Mouse (Mus musculus): ENCODE measurements around the gene Pianp.
A peak's percentile ranks its signal among the peaks of the same experiment; 100 is the strongest.
"Not testable (repeated sequence)": the region's sequence is repeated elsewhere in the genome, so short reads cannot be mapped to it uniquely, and the experiment has no call there.

Gene Pianp

DNA sequence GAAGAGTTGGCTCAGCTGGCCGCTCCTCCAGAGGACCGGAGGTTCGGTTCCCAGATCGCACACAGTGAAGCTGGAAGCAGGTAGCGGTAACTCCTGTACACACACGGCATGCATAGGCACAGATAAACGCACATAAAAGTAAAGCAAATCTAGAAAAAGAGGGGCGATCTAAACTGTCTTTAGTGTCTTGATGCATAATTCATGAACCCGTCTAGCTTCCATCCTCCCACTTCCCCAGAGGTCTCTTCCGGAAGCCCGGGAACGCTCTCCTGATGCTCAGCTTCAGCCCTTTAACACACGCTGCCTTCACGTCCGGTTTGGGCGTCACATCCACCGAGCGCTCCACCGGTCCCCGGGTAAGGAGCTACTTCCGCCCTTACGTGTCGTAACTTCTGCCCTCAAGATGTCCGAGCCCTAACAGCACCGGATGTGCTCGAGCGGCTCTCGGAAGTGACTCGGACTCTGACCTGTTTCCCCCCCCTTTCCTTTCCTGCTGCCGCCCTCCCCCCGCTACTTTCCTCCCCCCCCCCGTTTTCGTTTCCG lies 12.2 kb downstream of the Pianp start:
- DNase-seq = peak; percentile 99

DNA sequence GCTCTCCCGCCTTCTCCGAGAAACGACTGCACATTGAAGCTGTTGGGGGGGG lies 12.5 kb downstream of the Pianp start, which contains the start of gene Zfp384:
Gene Zfp384, plus strand, starts transcription at position 17 of the 52 bp plus-strand sequence.
- no peak for DNase-seq

DNA sequence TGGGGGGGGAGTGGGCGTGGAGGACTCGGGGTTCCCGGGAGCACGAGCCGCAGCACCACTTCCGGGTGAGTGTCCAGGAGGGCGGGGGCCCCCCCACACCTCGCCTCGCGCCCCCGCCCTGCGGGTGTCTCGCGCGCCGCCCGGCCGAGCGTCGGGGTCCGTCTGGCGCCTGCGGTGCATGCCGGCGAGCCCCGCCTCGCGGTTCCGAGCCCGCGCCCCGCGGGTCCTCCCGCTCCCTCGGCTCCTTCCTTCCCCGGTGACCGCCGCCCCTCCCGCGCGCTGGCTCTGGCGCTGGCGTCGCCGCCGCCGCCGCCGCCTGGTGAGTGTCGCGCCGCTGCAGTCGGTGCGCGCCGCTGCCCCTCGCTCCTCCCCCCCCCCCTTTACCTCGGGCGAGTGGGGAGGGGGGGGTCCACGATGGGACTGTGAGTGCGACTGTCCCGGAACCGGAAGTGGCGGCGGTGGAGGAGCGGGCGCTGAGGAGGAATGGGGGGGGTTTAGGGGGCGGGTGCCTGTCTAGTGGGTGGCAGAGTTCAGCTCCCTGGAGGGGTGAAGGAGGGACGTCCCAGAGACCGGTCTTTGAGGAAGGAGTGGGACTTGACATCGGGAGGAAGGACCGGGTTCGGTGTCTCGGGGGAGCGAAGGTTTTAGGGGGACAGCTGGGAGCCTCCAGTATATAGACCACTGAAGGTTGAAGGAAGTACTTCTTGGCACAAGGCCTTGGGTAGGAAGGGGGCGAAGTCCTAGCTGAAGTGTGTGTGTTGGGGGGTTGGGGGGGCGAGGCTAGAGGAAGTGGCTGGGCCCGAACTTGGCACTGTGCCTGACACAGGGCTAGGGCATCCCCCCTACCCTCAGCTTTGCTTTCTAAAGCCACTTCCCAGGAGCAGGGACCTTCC lies 12.9 kb downstream of the Pianp start:
- peak; percentile 81 for DNase-seq

DNA sequence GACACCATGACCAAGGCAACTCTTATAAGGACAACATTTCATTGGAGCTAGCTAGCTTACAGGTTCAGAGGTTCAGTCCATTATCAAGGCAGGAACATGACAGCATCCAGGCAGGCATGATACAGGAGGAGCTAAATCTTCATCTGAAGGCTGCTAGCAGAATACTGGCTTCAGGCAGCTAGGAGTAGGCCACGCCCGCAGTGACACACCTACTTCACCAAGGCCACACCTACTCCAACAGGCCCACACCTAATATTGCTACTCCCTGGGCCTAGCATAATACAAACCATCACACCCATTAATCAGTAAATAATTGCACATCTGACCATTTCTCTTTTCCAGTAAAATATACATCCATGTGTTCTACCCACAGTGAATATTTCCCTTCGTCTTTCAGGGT lies 21.2 kb downstream of the Pianp start:
- no peak for DNase-seq

DNA sequence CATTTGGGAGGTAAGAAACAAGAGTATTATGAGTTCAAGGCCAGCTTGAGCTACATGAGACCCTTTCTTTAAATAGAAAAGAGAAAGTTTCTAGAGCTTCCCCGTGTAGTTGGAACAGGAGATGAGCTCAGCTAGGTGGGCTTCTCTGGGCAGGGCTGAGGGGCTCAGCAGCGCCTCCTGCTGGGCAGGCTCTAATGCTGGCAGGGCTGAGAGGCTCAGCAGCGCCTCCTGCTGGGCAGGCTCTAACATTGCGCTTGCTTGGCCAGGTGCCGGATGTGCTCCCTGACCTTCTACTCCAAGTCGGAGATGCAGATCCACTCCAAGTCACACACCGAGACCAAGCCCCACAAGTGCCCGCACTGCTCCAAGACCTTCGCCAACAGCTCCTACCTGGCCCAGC lies 34.0 kb downstream of the Pianp start:
- DNase-seq = not testable (repeated sequence)

DNA sequence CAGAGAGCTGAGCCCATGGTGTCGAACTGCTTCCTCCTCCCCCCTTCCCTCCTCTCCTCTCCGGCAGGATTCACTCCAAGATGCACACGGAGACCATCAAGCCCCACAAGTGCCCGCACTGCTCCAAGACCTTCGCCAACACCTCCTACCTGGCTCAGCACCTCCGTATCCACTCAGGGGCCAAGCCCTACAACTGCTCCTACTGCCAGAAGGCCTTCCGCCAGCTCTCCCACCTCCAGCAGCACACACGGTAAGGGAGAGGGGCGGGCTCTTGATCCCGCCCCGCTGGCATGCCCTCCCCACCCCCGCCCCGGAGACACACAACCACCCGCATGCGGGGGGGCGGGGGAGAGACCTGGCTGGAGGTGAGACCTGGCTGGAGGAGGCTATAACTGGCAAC lies 35.1 kb downstream of the Pianp start:
- DNase-seq = no peak

DNA sequence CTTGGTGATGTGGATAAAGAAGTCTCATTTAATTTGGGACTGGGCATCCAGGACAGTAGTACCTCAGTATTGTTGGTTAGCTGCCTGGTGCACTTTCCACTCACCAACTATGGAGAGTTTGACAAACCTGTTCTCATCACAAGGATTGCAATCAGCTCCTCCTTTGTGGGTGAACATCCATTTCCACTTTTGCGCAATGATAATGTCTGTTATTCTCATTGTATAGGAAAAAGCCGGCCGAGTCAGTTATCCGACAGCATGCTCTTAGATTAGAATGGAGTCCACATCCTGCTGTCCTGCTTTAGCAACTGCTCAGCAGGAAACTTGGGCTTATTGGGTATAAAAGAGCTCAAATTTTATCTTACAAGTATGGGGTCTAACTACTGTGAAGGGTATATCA lies 42.2 kb downstream of the Pianp start:
- peak; percentile 60 for DNase-seq

DNA sequence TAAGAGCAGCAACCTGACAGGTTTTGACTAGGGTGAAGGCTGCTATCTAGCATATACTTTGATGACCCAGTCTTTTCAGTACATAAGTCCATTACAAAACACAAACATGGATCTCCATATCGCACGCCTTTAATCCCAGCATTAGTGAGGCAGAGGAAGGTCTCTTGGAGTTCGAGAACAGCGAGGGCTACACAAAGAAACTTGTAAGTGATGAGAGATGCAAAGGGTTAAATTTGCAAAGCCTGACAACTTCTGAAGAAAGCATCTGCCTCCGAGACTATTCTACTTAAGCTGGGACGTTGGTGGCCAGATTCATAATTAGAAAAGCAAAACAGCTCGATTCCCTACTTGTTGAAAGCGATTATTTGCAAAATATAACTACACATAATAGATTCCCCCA lies 42.6 kb downstream of the Pianp start:
- no peak for DNase-seq

DNA sequence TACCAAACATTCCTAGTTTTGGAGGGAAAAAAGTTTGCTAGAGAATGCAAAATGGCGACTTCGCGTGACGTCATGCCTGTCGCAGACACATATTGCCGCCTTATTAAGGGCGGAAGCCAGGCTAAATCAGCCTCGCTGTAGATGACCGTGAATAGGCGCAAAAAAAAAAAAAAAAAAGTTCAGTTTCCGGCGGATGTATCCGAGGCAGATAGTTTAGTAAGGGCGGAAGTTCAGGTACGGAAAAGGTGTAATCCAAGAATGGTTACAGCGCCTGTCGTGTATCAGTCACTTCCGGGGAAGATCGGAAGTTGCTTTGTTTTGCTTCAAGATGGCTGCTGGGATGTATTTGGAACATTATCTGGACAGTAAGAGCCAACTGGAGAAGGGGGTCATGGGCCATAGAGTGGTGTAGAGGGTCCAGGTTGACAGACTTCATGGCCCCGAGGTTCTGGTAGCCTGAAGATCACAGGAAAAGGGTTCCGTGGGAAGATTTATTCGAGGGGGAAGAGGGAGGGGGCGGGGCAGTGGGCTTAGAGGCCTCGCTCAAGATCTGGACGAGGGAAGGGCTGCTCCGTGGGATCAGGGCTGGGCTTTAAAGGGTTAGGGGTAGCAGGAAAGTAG lies 43.1 kb downstream of the Pianp start, which contains the start of gene Ing4:
Gene Ing4, plus strand, starts transcription at position 228 of the 621 bp plus-strand sequence.
- DNase-seq = peak; percentile 95

DNA sequence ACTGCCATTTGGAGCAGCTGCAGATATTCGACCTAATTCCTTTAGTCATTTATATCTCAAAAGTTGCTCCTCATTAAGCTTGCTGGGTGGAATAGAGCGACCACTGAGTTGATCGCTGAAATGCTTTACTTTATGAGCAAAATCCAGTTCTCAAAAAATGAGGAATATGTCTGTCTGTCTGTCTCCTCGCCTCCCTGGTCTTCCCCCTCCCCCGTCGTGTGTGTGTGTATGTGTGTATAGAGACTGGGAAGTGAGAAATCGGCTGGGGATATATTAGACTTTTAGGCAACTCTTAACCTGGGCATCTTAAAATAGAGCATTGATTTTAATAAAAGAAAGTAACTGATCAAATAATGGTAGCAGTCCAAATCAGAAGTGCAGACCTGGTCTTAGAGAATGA lies 43.7 kb downstream of the Pianp start:
- peak; percentile 55 for DNase-seq

DNA sequence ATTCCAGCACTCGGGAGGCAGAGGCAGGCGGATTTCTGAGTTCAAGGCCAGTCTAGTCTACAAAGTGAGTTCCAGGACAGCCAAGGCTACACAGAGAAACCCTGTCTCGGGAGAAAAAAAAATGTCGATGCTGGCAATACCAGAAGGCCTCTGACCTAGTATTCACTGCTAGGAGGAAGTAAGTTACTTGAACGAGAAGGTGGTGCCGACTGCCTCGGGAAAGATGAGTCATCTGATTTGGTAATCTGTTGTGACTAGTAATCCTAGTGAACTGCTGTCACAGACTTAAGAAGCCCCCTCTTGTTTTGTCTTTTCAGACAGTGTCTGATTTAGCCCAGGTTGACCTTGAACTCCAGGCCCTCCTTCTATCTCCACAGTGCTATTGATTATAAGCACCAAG lies 44.6 kb downstream of the Pianp start:
- DNase-seq = no peak

DNA sequence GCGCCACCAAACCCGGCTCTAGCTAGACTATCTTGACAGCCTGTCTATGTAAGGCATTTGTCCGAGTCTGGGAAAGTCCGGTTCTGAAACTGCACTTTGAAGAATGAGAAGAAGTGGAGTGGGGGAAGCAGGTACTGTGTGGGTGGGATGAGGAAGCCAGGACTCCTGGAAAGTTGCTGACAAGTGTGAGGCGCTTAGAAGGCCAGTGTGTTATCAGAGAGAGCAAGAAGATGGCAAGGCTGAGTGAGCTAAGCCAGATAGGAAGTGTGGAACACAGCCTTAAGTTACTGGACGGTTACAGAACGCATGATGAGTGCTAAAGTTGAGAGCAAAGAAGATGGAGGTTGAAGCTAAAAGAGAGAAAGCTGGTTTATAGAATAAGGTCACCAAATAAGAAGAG lies 45.6 kb downstream of the Pianp start:
- no peak for DNase-seq

DNA sequence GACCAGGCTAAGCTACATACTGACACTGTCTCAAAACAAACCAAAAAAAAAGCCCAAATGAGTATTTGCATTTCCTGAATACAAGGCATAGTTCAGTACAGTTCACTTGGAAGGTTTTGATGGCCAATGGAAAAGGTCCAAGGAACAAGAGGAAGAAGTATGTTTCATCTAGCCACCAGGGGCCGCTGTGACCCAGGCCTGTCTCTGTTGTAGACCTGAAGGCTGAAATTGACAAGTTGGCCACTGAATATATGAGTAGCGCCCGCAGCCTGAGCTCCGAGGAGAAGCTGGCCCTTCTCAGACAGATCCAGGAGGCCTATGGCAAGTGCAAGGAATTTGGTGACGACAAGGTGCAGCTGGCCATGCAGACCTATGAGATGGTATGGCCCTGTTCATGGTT lies 50.2 kb downstream of the Pianp start:
- DNase-seq = peak; percentile 89

DNA sequence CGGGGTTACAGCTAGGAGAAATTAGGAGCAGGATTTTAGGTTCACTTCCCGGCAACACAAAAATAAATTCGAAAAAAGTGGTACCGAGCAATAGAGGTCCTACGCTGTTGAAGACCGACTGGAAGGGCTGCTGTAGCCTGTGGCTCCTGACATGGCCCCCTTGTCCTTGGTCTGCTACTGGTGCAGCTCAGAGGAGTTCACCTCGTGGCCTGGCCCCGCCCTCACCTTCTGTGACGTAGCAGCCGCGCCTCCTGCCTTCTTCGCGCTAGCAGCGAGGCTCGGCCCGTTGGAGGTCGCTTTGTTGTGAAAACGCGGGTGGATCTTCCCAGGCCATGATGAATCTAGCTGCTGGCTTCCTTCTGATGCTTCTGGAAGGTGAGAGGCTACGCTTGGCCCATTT lies 53.2 kb downstream of the Pianp start, which contains the start of gene Acrbp:
Gene Acrbp, plus strand, starts transcription at position 12 of the 400 bp plus-strand sequence.
- DNase-seq = no peak

DNA sequence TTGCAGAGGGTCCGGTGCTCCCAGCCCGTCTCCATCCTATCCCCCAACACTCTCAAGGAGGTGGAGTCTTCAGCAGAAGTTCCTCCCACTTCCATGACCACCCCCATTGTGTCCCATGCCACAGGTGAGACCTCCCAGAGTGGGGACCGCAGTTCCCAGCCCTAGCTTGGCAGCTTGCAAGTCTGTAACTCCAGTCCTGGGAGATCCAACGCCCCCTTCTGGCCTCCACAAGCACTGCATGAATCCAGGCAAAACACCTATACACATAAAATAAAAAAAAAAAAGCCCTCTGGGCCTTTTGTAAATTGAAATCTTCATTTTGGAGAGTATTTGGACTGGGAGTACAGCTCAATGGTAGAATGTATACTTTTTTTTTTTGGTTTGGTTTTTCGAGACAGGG lies 54.7 kb downstream of the Pianp start:
- no peak for DNase-seq
